Mouse (Mus musculus): ENCODE measurements around the gene Gdpgp1.

GRCm38 (mm10) chr7:80208738-80209430 is 23.8 kb upstream of the Gdpgp1 start:
- TF ChIP-seq CTCF (IDR thresholded peaks at IDR 0.05; ENCODE audit: extremely low read depth, insufficient read depth, insufficient read length, insufficient replicate concordance) (no peak), POLR2A (IDR thresholded peaks at IDR 0.05; ENCODE audit: low read depth, low read length) (no peak)
